Mouse (Mus musculus) heart, adult 18-20 months (tissue): ENCODE results near the gene Kcnj8. TPM values are rescaled to one million over a fixed set of nuclear protein-coding genes. Genes with fewer than 3 reads are reported as not detected.

Experiments used
- DNase-seq, 2 experiments: peaks; one replicate each; pipeline ENCODE4 v3.0.0; 2021 to 2022; ENCODE audit warnings: mixed read lengths in 1 of 2
- long read RNA-seq, 2 experiments: library from polyadenylated mRNA; stranded (forward); transcript quantifications; one replicate each; pipeline ENCODE4 v2.0.0; 2021
- total RNA-seq, 2 experiments: library from RNA; stranded (reverse); gene quantifications; 2 replicates each; pipeline ENCODE4 v1.2.3; 2021

The Kcnj8 gene
- total RNA-seq: 10 to 100 TPM; 15.8 to 19.6 TPM
- long read RNA-seq, experiment 1, transcript Kcnj8-202 (3 exons, 2,548 nt): major isoform, 41 of 52 reads
- long read RNA-seq, experiment 1, partial matches to known transcripts: 1 of 52 reads
- long read RNA-seq, experiment 1, other reads (novel, unspliced or antisense): 9 of 52 reads
- long read RNA-seq, experiment 2, transcript Kcnj8-202 (3 exons, 2,548 nt): major isoform, 13 of 17 reads
- long read RNA-seq, experiment 2, partial matches to known transcripts: 1 of 17 reads
- long read RNA-seq, experiment 2, other reads (novel, unspliced or antisense): 2 of 17 reads

GRCm38 (mm10) chr6:142571055-142571618 lies at the start of gene Kcnj8:
Gene Kcnj8 (minus strand): TSS chr6:142571614.
- peak; percentile 81 to 89 for DNase-seq

- DNase-seq: peak; percentile 54 to 61
Measured at GRCm38 (mm10) chr6:142616659-142617058, 45.2 kb upstream of the Kcnj8 start.

GRCm38 (mm10) chr6:142614324-142614723 lies 42.9 kb upstream of the Kcnj8 start:
- peak; percentile 63 to 74 for DNase-seq

- DNase-seq: peak; percentile 39 to 48
Measured at GRCm38 (mm10) chr6:142612366-142612765, 41.0 kb upstream of the Kcnj8 start.

- DNase-seq: peak; percentile 31 to 33
Measured at GRCm38 (mm10) chr6:142609401-142610373, 38.3 kb upstream of the Kcnj8 start.

GRCm38 (mm10) chr6:142607080-142607479 lies 35.7 kb upstream of the Kcnj8 start:
- DNase-seq: no peak

GRCm38 (mm10) chr6:142602772-142603171 lies 31.4 kb upstream of the Kcnj8 start:
- DNase-seq: no peak

GRCm38 (mm10) chr6:142578831-142579230 lies 7.4 kb upstream of the Kcnj8 start:
- no peak for DNase-seq

GRCm38 (mm10) chr6:142577801-142578200 lies 6.4 kb upstream of the Kcnj8 start:
- peak in 1 of 2 experiments; percentile 23 for DNase-seq

- no peak for DNase-seq
Measured at GRCm38 (mm10) chr6:142572876-142573275, 1.5 kb upstream of the Kcnj8 start.

- DNase-seq: peak in 1 of 2 experiments; percentile 29
Measured at GRCm38 (mm10) chr6:142571629-142572360, 381 bp upstream of the Kcnj8 start.

- no peak for DNase-seq
Measured at GRCm38 (mm10) chr6:142570046-142570770, 1.2 kb downstream of the Kcnj8 start.

GRCm38 (mm10) chr6:142568713-142569357 lies 2.6 kb downstream of the Kcnj8 start:
- no peak for DNase-seq

- peak in 1 of 2 experiments; percentile 20 for DNase-seq
Measured at GRCm38 (mm10) chr6:142567452-142567851, 4.0 kb downstream of the Kcnj8 start.

GRCm38 (mm10) chr6:142564746-142565145 lies 6.7 kb downstream of the Kcnj8 start:
- DNase-seq: no peak

- DNase-seq: no peak
Measured at GRCm38 (mm10) chr6:142561151-142561550, 10.3 kb downstream of the Kcnj8 start.

GRCm38 (mm10) chr6:142558772-142559679 lies 12.4 kb downstream of the Kcnj8 start:
- peak in 1 of 2 experiments; percentile 29 for DNase-seq

GRCm38 (mm10) chr6:142558076-142558475 lies 13.3 kb downstream of the Kcnj8 start:
- no peak for DNase-seq

- DNase-seq: no peak
Measured at GRCm38 (mm10) chr6:142555988-142556387, 15.4 kb downstream of the Kcnj8 start.
